Mouse (Mus musculus): ENCODE measurements around the gene D630045J12Rik.

The D630045J12Rik gene

GRCm38 (mm10) chr6:38253736-38254641 is at the start of gene D630045J12Rik:
Gene D630045J12Rik (minus strand): TSS chr6:38254009.
- DNase-seq (ENCODE audit: low spot score) = peak; percentile 48

GRCm38 (mm10) chr6:38298761-38299401 is 45.1 kb upstream of the D630045J12Rik start, which contains the start of gene Zc3hav1l:
Gene Zc3hav1l (minus strand): TSS chr6:38299259.
- DNase-seq (ENCODE audit: low spot score) = peak; percentile 68

DNA sequence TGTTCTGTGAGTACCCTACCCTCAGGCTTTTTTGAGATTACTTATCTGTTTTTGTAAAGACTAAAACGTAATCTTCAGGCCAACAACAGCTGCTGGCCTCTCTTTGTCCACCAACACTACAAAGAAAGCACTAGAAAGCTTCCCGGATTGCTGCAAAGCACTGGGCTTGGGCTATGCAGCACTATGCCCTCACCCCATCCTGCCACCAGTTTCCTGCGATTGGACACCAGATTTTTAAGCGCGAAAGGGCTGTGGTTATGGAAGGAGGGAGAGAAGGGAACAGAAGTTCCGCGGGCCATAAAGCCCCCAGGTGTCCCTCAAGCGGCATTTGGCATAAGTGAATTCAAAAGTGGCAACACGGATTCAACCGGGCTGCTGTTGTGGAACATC is 44.4 kb upstream of the D630045J12Rik start:
- DNase-seq (ENCODE audit: low spot score) = peak; percentile 8

DNA sequence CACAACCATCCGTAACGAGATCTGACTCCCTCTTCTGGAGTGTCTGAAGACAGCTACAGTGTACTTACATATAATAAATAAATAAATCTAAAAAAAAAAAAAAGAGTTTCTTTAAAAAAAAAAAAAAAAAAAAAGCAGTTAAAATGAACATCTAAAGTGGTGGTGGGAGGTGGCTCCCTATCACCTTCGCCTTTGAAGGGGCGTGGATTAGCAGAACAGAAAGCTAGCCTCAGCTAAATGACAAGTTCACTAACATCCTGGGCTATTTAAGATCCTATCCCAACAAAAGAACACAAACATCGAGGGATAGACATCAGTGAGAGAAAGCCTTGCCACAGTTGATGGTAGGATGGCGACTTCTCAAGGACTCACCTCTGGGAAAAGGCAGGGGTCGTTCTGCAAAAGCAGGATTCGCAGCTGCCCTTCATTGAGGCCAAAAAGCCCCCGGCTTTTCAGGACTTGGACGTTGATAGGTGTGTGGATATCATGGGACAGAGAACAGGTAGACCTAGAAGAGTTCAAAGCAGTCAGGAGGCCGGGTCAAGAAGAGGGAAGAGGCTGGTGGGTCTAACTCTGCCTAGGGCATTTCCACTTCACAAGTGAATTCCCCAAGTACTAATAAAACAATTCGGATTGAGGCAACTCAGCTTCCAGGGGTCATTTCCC is 43.9 kb upstream of the D630045J12Rik start:
- DNase-seq (ENCODE audit: low spot score) = no peak

DNA sequence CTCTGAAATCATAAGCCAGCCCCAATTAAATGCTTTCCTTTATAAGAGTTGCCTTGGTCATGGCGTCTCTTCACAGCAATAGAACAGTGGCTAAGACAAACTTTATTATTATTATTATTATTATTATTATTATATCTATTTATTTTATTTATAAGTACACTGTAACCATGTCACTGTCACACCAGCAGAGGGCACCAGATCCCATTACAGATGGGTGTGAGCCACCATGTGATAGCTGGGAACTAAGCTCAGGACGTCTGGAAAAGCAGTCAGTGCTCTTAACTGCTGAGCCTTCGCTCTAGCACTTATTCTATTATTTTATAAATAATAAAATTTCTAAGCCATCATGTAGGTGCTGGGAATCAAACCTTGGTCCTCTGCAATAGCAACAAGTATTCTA is 39.9 kb upstream of the D630045J12Rik start:
- no peak for DNase-seq (ENCODE audit: low spot score)

GRCm38 (mm10) chr6:38292871-38293646 is 39.2 kb upstream of the D630045J12Rik start:
- no peak for DNase-seq (ENCODE audit: low spot score)

DNA sequence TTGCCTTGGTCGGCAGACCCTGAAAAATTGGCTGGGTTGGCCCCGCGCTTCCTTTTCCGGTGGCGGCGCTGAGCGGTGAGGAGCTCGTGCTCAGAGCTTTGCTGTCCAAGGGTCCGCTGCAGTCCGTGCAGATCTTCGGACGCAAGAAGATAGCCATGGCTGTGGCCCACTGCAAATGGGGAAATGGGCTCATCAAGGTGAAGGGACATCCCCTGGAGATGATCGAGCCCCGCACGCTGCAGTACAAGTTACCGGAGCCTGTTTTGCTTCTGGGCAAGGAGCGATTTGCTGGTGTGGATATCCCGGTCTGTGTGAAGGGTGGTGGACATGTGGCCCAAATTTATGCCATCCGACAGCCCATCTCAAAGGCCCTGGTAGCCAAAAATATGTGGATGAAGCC is 30.6 kb upstream of the D630045J12Rik start:
- no peak for DNase-seq (ENCODE audit: low spot score)

DNA sequence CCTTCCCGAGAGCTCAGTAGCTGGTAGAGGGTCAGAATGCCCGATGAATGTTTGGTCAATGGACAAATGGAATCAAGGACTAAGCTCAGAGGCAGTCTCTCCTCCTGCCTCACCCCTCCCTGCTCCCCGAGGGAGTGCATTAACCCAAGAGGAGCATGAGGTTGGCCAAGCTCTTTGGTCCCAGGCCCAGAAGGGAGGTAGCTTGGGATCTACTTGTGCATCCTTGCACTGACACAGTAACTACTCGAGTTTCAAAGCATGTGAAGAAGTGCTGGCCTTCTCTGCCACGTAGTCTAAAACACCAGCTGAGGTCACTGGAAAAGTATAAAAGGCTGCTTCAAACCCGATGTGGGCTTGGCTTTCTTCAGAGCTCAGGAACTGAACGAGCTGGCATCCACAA is 10.7 kb upstream of the D630045J12Rik start:
- no peak for DNase-seq (ENCODE audit: low spot score)

DNA sequence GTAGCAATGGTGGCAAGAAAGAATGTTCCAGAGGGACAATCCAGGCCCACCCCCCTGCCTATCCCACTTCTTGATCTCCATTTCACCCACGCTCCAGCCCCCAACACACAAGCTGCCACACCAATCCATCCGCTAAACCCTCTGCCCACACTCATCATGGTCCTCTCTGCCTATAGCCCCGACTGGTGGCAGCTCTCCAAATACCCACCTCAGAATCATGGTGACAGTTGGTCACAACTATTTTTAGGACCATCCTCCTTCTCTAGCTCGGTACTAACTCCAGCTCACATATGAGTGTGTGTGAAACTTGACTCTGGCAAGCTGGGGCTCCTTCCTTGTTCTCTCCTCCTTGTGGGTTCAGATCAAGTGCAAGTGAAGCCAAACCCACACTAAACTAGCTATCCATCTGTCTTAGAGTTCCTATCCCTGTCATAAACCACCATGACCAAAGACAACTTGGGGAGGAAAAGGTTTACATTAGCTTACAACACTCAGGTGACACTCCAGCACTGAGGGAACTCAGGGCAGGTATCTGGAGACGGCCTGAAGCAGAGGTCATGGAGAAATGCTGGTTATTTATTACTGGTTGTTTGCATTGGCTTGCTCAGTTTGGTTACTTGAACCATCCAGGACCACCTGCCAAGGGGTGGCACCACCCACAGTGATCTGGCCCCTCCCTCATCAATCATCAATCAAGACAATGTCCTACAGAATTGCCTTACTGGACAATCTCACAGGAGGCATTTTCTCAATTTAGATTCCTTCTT is 9.8 kb upstream of the D630045J12Rik start:
- no peak for DNase-seq (ENCODE audit: low spot score)

DNA sequence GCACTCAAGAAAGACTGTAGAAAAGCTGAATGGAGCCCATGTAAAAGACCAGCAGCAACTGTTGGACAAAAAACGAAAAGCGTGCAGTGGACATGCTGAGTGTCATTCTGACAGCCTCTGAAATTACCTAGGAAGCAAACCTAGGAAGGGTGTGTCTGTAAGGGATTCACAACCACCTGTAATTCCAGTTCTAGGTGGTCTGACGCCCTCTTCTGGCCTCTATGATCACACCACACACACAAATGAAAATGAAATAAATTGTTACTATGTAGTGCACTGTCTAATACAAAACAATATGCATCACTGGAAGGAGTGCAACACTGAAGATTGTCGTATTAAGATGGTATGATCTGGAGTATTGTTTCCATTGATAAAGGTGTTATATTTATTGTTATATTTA is 8.1 kb upstream of the D630045J12Rik start:
- DNase-seq (ENCODE audit: low spot score) = no peak

DNA sequence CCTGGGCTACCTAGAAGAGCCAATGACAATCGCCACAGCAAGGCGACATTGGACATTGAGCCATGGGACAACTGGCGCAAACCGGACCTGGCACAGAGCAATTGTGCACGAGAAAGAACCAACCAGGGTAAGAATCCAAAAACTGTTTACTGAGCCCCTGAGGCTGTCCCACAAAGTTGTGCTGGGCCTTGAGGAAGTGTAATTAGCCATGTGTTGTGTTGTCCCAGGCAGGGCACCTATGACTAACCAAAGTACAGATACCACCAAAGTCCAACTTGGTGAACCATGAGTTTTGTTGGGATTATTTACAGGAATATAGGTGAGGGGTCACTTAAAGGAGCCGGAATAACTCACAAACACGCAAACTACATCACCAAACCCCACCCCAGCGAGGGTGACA is 3.7 kb upstream of the D630045J12Rik start:
- DNase-seq (ENCODE audit: low spot score) = no peak

DNA sequence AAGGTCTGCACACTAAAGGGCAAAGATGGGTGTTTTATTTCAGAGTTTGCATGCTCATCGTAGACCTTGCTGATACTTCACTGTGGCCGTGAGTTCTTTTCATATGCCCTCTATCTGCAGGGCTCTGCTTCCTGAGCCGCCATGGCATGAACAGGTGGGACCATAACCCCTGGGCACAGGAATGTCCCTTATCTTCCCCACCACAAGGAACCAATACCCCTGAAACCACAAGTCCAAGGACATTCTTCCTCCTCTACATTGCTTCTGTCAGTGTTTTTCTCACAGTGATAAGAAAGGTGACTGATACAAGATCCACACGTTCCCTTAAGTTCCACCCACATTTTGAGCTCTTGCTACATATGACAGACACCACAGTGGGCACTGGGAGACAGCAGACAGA is 3.0 kb upstream of the D630045J12Rik start:
- DNase-seq (ENCODE audit: low spot score) = no peak

DNA sequence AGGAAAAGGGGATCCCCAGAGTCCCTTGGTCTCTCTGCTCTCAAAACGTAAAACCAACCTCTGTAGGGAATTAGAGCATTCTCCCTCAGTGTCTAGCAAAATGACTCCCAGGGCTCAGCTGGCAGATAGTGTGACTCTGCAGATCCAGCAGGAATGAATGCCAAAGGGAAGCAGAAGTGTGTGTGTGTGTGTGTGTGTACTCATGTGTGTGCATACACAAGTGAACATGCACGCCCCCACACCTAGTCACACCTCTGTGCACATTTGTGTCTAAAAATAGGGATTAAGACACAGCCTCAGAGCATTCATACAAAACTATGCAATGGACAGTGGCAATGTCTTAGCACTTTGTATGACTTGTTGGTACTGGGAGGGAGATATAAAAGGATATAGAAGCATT is 2.0 kb upstream of the D630045J12Rik start:
- DNase-seq (ENCODE audit: low spot score) = no peak

DNA sequence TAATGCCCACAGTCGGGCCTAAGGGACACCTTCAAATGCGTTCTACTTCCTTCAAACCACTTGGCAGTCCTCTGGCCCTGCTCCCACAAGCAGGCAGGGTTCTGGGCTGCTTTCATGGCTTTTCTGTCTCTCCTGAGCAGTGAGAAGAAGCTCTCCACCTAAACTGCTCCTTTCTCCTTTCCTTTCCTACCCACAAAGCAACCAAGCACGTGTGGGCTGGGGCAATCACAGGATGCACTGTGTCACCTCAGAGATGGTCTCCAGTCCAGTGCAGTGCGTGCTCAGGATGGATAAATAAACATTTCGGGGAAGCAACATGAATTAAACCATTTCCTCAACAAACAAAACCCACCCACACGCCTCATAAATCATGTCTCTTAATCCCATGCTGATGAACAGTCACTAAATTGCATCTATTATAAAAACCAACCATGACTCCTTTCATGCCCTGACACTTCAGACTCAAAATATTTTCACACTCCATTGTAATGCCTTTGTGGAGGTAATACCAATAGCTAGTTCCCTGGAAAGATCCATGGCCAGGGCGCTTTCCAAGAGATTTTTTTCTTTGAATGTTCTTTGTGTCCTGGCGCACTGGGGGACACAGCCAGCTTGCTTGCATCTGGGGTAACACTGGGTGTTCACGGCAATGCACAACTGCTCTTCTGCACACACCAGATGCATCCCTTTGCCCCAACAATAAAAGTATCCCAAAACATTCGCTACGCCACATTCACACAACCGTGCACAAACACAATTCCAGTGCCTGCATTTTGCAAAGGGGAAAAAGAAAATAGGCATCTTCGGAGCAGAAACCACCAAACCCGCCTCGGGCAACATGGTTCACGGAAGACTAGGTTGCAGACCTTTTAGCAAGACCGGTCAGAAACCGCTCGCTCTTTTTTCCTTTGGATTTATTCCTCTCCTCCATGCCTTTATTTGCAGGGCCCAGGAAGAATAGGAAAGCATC is 758 bp downstream of the D630045J12Rik start:
- no peak for DNase-seq (ENCODE audit: low spot score)

DNA sequence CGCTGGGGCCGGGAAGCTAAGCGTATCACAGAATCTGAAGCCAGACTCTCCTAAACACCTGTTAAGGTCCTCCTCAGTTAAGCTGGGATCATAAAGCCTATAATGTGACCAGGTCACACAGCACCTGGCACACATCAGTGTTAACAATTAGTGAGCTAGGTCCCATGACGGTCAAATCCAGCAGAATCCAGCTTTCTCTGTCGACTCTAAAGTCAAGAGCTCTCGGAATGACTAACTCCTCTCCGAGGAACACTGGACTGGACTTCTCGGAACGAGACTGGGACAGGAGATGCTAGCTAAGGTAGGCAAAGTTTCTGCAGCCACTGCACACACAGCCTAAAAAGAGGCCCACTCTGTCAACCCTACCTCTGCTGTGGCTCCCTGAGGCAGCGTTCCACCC is 1.7 kb downstream of the D630045J12Rik start:
- DNase-seq (ENCODE audit: low spot score) = no peak

DNA sequence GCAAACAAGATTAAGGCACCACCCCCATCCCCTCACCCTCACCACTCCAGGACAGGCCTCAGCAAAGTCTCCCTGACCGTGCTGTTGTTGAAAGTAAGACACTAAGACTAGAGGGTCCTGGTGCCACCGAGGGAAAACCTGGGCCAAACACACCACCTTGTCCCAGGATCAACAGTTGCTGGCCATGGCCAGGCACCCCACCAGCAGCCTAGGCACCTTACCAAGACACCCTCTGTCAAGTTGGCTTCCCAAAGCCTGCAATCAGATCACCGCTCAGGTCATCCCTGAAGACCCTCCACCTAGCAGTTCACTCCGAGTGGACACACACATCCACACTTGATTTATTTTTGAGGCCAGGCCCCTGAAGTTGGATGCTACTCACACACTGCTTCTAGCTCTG is 2.3 kb downstream of the D630045J12Rik start:
- DNase-seq (ENCODE audit: low spot score) = no peak

DNA sequence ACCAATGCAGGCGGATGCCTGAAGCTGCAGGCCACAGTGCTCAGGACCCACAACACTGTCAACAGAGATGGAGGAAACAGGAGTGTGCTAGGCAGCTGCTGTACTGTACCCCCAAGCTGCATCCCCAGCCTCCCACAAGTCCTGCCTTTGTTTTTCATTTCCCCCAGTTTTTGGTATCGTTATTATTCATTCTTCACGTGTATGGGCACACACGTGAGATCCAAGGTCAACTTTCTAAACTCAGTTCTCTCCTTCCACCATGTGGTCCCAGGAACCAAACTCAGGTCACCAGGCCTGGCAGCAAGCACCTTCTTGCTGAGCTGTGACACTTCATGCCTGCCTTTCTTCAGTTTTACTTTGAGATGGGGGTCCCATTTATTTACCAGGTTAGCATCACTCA is 6.4 kb downstream of the D630045J12Rik start:
- no peak for DNase-seq (ENCODE audit: low spot score)

DNA sequence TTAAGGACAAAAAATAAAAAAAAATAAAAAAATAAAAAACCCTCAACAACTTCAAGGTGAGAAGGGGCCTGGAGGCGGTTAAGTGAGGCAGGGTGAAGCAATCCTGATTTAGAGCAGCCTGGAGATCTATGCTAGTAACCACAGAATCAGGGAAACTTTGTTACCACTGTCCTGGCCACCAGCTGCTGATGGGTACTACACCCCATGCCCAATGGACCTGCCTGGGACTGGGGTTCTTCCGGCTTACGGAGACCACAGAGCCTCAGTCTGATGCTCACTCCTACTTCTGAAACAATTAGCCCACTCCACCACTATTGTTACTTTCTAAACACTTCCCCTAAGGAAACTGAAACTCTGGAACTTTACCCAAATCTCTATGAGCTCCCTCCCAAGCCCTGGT is 9.0 kb downstream of the D630045J12Rik start:
- no peak for DNase-seq (ENCODE audit: low spot score)

DNA sequence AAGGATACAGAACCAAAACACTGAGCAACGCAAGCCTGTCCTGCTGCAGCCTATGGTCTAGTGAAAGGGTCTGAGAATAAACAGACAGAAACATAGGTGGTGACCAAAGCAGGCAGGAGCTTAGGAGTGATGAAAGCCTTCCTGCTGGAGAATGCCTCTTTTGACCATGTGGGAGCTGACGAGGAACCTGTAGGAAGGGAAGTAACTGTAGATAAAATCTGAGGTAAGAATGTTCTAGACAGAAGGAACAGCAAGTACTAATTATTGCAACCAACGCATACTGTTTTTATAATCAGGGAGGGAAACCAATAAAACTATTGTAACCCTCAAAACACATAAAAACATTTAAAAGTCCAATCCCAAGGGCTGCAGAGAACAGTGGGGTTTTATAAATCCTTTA is 9.6 kb downstream of the D630045J12Rik start:
- DNase-seq (ENCODE audit: low spot score) = no peak

DNA sequence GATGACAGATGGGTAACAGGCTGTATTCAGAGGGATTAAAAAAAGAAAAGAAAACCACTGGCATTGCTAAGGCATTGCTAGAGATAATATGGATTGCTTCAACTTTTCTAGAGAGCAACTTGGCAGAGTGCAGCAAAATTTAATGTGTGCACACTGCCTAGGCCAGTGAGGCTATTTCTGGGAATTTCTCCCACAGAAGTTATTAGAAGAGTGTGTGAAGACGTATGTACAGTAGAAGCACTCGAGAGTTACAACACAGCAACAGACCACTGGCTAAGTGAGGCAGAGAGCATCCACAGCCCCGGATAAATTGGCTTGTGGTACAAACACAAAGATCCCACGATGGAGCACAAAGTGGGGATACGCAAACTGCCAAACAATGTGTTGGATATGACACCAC is 11.0 kb downstream of the D630045J12Rik start:
- no peak for DNase-seq (ENCODE audit: low spot score)
